Mouse (Mus musculus) olfactory bulb, adult 2 months (tissue): Measurements from ENCODE around the gene Ptrh1. TPM values are rescaled to one million over a fixed set of nuclear protein-coding genes. Genes with fewer than 3 reads are reported as not detected.

ENCODE experiments used
- H3K27ac ChIP-seq: fragments of 200-500 bp; 2 replicates; pipeline ENCODE4 v1.5.1; 2012; ENCODE audit warnings: low read depth, low read length; ENCODE audit not compliant: insufficient read depth
- H3K4me1 ChIP-seq: fragments of 200-500 bp; 2 replicates; pipeline ENCODE4 v1.6.1; 2012; ENCODE audit warnings: low read length; ENCODE audit not compliant: control insufficient read depth, insufficient read depth
- H3K4me3 ChIP-seq: fragments of 200-500 bp; 2 replicates; pipeline ENCODE4 v1.5.1; 2012; ENCODE audit warnings: mild to moderate bottlenecking, low read depth, low read length, moderate library complexity; ENCODE audit not compliant: insufficient read depth
- CTCF ChIP-seq: fragments of 200-500 bp; IDR thresholded peaks from 2 replicates; pipeline ENCODE4 v1.5.1; 2012; ENCODE audit warnings: low read depth, mild to moderate bottlenecking, low read length, moderate library complexity; ENCODE audit not compliant: insufficient read depth
- POLR2A ChIP-seq: fragments of 200-500 bp; IDR thresholded peaks from 2 replicates; pipeline ENCODE4 v1.6.1; 2012; ENCODE audit warnings: mild to moderate bottlenecking, low read depth, low read length, moderate library complexity; ENCODE audit not compliant: insufficient read depth
- WGBS: fragments of 180-500 bp; shearing (Covaris S2); methylation state at CpG from one replicate; pipeline ENCODE4 v1.1.7; 2018; 5-methylcytosine and 5-hydroxymethylcytosine counted together
- polyA plus RNA-seq: library from polyadenylated mRNA; stranded (reverse); fragments of >200 nt; gene quantifications from 2 replicates; pipeline ENCODE4 v1.2.4, GENCODE M21; 2012; ENCODE audit warnings: low replicate concordance; ENCODE audit not compliant: missing spikeins, insufficient read depth, insufficient read length

Ptrh1 gene
- polyA plus RNA-seq, 1 experiment = not detected

DNA sequence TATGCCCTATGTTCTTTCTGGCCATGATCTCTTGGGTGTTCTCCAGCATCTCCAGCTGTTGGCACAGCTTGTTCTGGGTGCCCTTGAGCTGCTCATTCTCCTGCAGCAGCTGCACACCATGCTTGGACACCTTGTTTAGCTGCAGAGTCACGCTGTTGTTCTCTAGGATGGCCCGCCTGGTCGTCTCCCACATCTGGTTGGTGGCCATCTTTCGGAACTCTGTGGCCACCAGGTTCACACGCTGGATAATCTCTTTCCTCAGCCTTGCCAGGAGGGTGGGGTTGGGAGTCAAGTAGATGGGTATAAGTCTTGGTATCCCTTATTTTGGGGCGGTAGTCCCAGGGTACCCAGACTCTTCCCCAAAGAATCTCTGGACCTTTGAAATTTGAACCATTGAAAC lies 4.1 kb downstream of the Ptrh1 start:
- WGBS = 94% methylated on average over 6 of the region's 6 CpGs
- H3K4me1 ChIP-seq = peaks cover 23% of the 10 kb centered on the region
- no peak overlapping the region for H3K27ac ChIP-seq
- no peak overlapping the region for H3K4me3 ChIP-seq
- no peak for TF ChIP-seq POLR2A
- TF ChIP-seq CTCF = no peak

- 83% methylated on average over 6 of the region's 6 CpGs for WGBS
- peaks cover 17% of the 10 kb centered on the region for H3K4me1 ChIP-seq
- no peak overlapping the region for H3K27ac ChIP-seq
- TF ChIP-seq CTCF = no peak
- TF ChIP-seq POLR2A = no peak
- H3K4me3 ChIP-seq = no peak overlapping the region
These were observed 6.1 kb downstream of the Ptrh1 start for GRCm38 (mm10) chr2:32781710-32782109.

DNA sequence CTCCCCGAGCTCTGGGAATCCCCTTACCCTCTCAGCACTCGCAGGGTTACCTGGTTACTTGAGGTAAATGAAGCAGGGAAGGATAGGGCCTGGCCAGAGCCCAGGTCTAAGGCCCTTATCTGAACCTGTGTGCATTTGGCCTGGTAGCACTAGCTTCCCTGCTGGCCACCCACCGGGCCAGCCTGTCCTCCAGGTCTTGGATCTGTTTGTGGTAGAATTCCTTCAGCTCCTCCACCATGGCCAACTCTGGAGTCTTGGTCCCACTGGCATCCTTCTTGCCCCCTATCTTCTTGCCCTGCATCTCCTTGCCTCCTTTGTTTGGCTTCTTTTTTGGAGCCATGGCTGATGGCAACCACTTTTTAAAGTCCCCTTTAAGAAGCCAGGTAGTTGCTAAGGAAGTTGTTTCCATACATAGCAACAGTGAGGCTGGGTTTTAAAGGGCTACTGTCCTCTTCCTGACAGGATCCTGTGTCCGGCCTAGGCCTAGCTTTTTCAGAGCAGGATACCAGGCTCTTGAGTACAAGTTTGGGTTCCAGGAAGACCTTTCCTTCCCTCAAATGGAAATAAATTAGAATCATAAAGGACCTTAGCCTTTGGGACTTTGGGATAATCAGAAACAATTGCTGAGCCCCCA lies 8.6 kb downstream of the Ptrh1 start, which contains the start of gene Cfap157:
TSS of gene Cfap157 (minus strand) at position 381 of the 634 bp plus-strand sequence.
- Histone ChIP-seq H3K27ac (no peak within 1 kb of the TSS), H3K4me3 (no peak within 1 kb of the TSS), H3K4me1 (peaks cover 16% of the 10 kb centered on the region)
- TF ChIP-seq CTCF = no peak
- TF ChIP-seq POLR2A = no peak
- 66% methylated on average over 4 of the region's 4 CpGs for WGBS

DNA sequence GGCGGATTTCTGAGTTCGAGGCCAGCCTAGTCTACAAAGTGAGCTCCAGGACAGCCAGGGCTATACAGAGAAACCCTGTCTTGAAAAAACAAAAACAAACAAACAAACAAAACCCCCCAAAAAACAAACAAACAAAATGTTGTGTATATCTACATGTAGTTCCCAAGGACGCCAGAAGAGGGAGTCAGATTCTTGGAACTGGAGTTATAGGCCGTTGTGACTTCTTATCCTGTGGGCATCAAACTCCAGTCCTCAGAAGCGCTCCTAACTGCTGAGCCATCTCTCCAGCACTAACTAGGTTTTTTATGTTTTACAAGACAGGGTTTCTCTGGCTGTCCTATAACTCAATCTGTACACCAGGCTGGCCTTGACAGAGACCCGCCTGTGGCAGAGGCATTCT lies 11.6 kb downstream of the Ptrh1 start:
- TF ChIP-seq CTCF (no peak), POLR2A (no peak)
- 57% methylated on average over 6 of the region's 6 CpGs for WGBS
- H3K4me3 ChIP-seq = no peak overlapping the region
- H3K4me1 ChIP-seq = peaks cover 16% of the 10 kb centered on the region
- no peak overlapping the region for H3K27ac ChIP-seq

- no peak for TF ChIP-seq POLR2A
- no peak for TF ChIP-seq CTCF
- WGBS = 52% methylated on average over 2 of the region's 2 CpGs
- no peak overlapping the region for H3K27ac ChIP-seq
These were observed 13.0 kb downstream of the Ptrh1 start for GRCm38 (mm10) chr2:32788581-32788980.

DNA sequence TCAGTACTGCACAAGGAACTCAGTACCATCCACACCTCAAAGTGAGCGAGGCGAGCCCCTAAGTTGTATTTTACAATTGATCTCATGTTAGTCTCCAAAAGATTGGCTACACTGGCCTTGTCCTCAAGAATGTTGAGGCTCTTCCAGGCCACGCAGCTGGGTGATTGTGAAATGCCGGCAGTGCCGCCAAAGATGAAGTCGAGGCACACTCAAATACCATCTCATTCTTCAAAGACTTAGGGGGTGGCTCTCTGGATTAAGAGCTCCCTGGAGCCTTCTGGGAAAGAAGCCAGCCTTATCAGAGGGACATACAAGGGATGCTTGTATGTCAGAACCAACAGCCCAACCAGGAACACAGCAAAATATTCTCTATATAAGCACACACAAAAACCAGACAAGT lies 15.7 kb downstream of the Ptrh1 start:
- TF ChIP-seq POLR2A (no peak), CTCF (no peak)
- Histone ChIP-seq H3K4me1 (peaks cover 11% of the 10 kb centered on the region), H3K27ac (peak overlapping the region; percentile 15; the same call in 1 of the 2 replicates), H3K4me3 (no peak overlapping the region)
- WGBS = 39% methylated on average over 6 of the region's 6 CpGs

More at GRCm38 (mm10) chr2:32788581-32788980, 13.0 kb downstream of the Ptrh1 start:
- Histone ChIP-seq H3K4me3 (no peak overlapping the region), H3K4me1 (peaks cover 16% of the 10 kb centered on the region)

DNA sequence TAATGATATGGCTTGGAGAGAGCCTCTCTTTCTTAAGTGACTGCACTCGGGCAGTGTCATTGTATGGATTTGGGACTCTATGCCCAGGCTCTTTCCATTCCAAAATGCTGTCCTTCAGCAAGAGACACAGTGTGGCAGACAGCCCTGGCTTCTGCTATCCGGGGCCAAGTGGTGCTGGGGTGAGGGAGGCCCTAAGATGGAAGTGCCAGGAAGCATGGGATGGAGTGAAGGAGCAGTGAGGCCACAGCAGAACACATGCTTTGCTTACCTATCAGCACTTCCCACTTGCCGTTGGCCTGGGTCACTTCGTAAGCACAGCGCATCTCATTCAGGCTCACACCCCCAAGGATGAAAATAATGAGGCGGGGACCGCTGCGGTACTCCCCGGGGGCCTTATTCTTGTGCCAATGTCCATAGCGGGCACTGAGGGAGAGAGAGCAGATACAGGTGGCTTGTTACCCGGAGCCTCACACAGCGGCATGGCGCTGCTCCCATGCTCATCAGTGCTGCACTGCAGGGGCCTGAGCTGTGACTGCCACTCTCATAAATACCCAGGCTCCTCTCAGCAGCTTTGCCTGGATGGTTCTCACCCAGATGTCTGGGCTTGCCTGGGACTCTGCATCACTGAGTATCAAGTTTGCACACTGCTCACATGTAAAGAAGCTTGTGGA lies 20.3 kb downstream of the Ptrh1 start:
- no peak for TF ChIP-seq CTCF
- no peak for TF ChIP-seq POLR2A
- Histone ChIP-seq H3K27ac (no peak overlapping the region), H3K4me3 (no peak overlapping the region), H3K4me1 (peaks cover 25% of the 10 kb centered on the region)
- 65% methylated on average over 13 of the region's 13 CpGs for WGBS

DNA sequence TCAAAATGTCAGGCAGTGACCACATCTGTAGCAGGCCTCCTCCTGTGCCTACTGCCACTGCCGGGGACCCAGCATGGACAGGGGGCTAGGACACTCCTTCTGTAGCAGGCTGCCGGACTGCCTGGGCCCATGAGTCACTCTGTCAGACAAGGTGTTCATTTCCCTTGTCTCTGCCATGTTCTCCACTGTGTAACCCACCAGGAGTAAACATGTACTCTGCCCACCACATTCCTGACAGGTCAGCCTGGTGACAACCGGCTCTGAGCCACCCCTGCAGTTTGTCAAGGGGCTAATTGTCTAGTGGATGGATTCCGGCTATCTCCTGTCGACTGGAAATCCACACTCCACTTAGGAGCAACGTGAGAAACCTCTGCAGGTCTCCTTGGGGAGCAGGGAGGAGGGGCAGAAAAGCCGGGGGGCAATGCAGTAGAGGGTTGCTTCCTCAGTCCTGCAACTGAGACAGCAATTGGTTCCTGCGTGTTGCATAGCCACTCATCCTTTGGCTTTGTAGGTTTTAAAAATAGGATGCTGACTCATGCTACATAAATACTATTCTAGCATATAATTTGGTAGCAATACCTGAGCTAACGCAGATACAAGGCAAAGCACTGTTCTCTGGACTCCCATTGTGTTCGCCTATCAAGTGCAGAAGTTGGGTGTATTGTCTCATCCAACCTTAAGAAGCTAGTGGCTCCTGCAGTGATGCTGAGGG lies 22.8 kb downstream of the Ptrh1 start:
- H3K4me1 ChIP-seq = peaks cover 25% of the 10 kb centered on the region
- no peak overlapping the region for H3K4me3 ChIP-seq
- 32% methylated on average over 10 of the region's 10 CpGs for WGBS
- H3K27ac ChIP-seq = peak overlapping the region; percentile 65
- TF ChIP-seq POLR2A (no peak), CTCF (no peak)

GRCm38 (mm10) chr2:32808816-32809566 lies 33.4 kb downstream of the Ptrh1 start:
- no peak overlapping the region for H3K27ac ChIP-seq
- TF ChIP-seq CTCF = no peak
- no peak for TF ChIP-seq POLR2A
- H3K4me3 ChIP-seq = no peak overlapping the region
- 92% methylated on average over 14 of the region's 14 CpGs for WGBS
- H3K4me1 ChIP-seq = peaks cover 3% of the 10 kb centered on the region; the same call in 1 of the 2 replicates
